Mouse (Mus musculus): ENCODE results near the gene Cxcl3. TPM values are rescaled to one million over a fixed set of nuclear protein-coding genes. Genes with fewer than 3 reads are reported as not detected.

Gene Cxcl3
- polyA plus RNA-seq, 1 experiment from 2014 or later: not detected

DNA sequence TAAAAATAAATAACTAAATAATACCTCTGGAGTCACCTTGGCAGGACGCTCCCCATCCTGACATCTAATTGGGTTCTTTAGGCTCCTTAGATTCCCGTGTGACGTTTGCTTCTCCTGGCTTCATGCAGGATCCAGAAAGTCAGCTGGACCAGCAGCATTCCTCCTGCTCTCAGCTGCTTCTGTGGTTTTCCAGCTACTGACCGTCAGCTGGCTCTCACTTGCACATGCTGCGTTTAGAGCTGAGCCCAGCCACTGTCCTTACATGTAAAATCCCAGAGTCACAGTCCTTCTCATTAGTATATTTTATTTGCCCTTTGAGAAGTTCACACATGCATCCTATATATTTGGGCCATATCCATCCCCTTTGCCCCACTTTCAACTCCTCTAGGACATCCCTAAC is 52.7 kb downstream of the Cxcl3 start:
- Histone ChIP-seq H3K9me3 (ENCODE audit: low read length) (no peaks in the 10 kb centered on the region), H3K9ac (replicated peaks) (no peak overlapping the region), H3K27me3 (ENCODE audit: insufficient read depth, low read length) (no peaks in the 10 kb centered on the region), H3K4me3 (ENCODE audit: low read depth, low read length) (no peak overlapping the region), H3K36me3 (replicated peaks; ENCODE audit: insufficient read depth, low read length) (no peaks in the 10 kb centered on the region), H3K27ac (ENCODE audit: low read depth) (no peak overlapping the region), H3K4me2 (ENCODE audit: low read depth, low read length) (no peak overlapping the region), H3K4me1 (ENCODE audit: insufficient read depth) (no peaks in the 10 kb centered on the region)
- no peak for TF ChIP-seq EP300 (IDR thresholded peaks at IDR 0.05; ENCODE audit: low read depth)
- no peak for TF ChIP-seq CTCF (IDR thresholded peaks at IDR 0.05; ENCODE audit: low read depth)
- 69% methylated on average over 5 of the region's 5 CpGs for WGBS (ENCODE audit: insufficient replicate concordance)
- DNase-seq (no peak), ATAC-seq (no peak)

Small RNA genes lying within 50 kb of the gene (microRNA-seq; reads per million reads assigned to microRNA genes)
- not detected for gene Gm24322

Other genes starting within 250 kb of the Cxcl3 start
- gene 5830473C10Rik, start 225.0 kb upstream of the Cxcl3 start, polyA plus RNA-seq (2015; fragmentation: Nextera tagmentation; extraction: Ambion mirVana): 9.4 and 10.0 TPM in 2 replicates
- 7.1 and 7.9 TPM in 2 replicates for gene Rassf6, start 145.4 kb upstream of the Cxcl3 start, polyA plus RNA-seq (2015; fragmentation: Nextera tagmentation; extraction: Ambion mirVana)
- 1.7 and 1.9 TPM in 2 replicates for gene Cxcl5, start 26.7 kb upstream of the Cxcl3 start, polyA plus RNA-seq (2015; fragmentation: Nextera tagmentation; extraction: Ambion mirVana)
- 257 and 263 TPM in 2 replicates for gene Ppbp, start 17.6 kb upstream of the Cxcl3 start, polyA plus RNA-seq (2015; fragmentation: Nextera tagmentation; extraction: Ambion mirVana)
- gene Pf4, start 13.7 kb upstream of the Cxcl3 start, polyA plus RNA-seq (2015; fragmentation: Nextera tagmentation; extraction: Ambion mirVana): 704 and 712 TPM in 2 replicates
- gene Cxcl15, start 8.4 kb downstream of the Cxcl3 start, polyA plus RNA-seq (2015; fragmentation: Nextera tagmentation; extraction: Ambion mirVana): 0.08 TPM in 1 of 2 replicates, not detected in the other
- 2.1 and 2.2 TPM in 2 replicates for gene Cxcl1, start 105.1 kb downstream of the Cxcl3 start, polyA plus RNA-seq (2015; fragmentation: Nextera tagmentation; extraction: Ambion mirVana)
- 0.13 TPM in 1 of 2 replicates, not detected in the other for gene Cxcl2, start 117.8 kb downstream of the Cxcl3 start, polyA plus RNA-seq (2015; fragmentation: Nextera tagmentation; extraction: Ambion mirVana)
- 8.3 and 9.5 TPM in 2 replicates for gene Mthfd2l, start 145.0 kb downstream of the Cxcl3 start, polyA plus RNA-seq (2015; fragmentation: Nextera tagmentation; extraction: Ambion mirVana)
- gene Epgn, start 241.4 kb downstream of the Cxcl3 start, polyA plus RNA-seq (2015; fragmentation: Nextera tagmentation; extraction: Ambion mirVana): not detected in 2 replicates